Mouse (Mus musculus) right cerebral cortex, postnatal 36 days (tissue): ENCODE data around the gene Cmpk1.

Experiments used
- DNase-seq, 2 experiments: peaks; one replicate each; pipeline ENCODE4 v3.0.0; 2022; ENCODE audit warnings: low spot score in 2 of 2, mixed read lengths in 1 of 2

Gene Cmpk1

DNA sequence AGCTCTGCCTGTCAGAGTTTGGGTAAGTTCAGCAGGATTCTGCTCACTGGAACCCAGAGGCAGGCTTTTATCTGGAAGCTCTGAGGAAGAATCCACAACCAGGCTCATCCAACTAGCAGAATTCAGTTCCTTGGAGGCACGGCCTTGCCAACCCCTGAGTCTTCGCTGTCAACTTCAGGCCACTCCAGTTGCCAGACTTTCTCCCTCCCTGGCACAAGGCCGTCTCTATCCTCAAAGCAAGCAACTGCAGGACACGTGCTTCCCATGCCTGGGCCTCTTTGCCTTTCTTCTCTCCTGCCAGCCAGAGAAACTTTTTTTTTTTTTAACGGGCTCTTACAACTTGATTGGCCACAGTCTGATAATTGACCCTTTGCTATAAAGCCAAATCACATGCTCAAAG lies 42.0 kb downstream of the Cmpk1 start:
- no peak for DNase-seq

DNA sequence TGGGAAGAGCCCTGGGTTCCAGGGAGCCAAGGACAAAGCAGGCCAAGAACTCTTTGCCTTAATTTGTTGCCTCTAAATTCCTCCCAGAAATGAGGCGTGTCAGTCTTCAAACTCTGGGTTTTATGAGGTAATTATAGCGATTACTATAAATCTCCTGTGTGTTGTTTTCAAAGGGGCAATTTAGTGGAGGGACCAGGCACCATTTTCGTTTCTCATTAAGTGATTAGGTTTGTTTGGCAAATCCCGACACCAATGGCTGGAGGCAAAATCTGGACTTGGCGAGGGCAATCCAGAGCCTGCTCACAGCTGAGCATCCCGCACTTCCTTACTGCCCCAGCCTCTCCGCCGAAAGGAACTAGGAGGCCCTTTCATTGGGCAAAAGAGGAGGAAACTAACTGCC lies 44.5 kb downstream of the Cmpk1 start:
- no peak for DNase-seq

DNA sequence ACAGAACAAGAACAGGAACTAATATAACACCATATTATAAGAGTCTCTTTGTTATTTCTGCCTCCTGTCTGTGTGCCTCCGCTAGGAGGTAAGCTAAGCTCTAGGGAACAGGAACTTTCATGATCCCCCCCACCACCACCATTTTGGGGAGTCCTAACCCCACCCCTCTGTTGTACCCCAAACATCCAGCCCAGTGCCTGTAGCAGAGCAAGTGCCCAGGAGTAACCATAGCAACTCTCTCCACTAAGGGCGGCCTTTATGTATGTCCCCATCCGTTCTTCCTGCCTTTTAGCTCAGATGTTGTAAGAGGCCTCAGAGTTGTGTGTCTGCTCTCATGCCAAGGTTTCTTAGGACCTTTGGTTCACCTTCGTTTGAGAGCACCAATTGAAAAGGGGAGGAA lies 44.9 kb downstream of the Cmpk1 start:
- no peak for DNase-seq

DNA sequence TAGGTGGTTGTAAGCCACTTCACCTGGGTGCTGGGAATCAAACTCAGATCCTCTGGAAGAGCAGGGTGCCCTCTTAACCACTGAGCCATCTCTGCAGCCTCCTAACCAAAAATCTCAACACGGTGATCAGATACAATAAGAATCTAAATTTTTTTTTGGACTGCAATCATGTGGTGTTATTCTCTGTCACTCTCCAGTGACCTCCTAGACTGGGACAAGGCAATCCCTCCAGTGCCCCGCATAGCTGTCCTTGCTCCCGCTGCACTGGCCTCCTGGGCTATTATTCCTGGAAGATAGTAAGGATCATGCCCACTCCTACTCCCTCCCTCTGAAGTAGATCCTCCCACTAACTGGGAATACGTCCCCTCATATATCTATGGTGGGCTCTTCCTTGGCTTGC lies 45.7 kb downstream of the Cmpk1 start:
- no peak for DNase-seq

DNA sequence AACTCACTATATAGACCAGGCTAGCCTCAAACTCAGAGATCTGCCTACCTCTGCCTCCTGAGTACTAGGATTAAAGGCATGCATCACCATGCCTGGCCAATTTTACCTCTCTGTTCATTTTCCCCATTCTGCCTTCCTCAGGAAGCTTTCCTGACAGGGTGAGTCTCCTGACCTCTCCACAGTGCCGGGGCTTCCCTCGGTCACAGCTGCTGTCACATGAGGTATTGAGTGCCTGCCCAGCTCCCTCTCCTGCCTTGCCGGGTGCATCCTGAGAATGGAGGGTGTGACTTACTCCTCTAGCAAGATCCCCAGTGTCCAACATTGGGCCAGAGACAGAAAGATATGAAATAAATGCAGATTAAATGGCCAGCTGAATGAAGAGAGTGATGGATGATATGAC lies 48.8 kb downstream of the Cmpk1 start:
- no peak for DNase-seq

DNA sequence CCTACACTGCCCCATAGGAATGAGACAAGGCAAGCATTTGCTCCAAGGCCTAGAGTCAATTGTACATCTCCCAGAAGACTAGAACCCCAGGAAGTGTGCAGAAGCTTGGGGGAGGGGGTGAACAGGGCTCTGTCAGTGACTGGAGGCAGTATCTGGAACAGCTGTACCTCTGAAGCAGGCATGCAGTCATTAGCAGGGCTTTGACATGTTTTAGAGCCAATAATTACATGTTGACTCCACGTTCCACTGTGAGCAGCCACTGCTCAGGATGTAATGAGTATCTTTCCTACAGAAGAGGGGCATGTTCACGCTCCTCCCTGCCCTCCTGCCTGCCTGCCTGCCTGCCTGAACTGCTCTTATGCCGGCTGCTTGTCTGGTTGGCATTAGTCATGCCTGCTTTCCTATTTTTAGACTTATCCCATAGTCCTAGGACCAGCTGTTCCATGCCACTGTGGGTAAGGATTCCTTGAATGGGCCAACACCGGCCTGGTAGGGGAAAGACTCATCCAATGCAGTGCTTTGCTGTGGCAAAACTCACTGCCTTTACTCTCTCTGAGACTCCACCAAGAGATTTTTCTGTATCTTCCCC lies 49.5 kb downstream of the Cmpk1 start:
- DNase-seq = no peak

DNA sequence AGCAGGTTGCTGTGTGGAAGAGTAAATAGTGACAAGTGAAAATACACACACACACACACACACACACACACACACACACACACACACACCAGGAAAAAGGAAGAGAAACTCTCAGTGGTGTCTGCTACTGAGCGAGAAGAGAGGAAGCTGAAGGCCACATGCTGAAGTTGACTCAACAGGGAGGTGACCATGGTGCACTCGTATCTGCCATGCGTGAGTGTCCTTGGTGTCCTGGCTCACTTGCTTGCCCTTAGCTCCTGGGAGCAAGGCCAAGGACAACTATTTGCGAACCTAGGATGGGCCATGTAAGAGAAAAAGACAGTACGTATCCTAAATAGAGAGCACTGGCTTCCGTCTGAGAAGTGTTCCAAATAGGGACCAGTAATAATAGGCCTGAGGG lies 52.9 kb downstream of the Cmpk1 start:
- DNase-seq = no peak

DNA sequence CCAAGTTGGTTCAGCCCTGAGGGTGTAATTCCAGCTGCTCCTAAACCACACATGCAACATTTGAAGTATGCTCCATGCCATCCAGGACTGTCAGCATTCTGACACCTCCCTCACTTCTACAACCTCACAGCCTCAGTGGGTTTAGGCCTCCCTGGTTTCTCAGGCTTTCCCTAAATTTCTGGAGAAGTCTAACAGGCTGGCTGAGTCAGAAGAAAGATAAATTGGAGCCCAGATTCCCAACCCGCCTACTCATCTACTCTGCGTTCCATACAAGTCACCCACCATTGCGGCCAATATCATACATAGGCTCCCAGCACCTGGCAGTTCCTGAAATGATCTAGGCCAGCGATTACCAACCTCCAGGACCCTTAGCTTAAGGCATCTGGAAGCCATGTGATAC lies 54.3 kb downstream of the Cmpk1 start:
- no peak for DNase-seq

DNA sequence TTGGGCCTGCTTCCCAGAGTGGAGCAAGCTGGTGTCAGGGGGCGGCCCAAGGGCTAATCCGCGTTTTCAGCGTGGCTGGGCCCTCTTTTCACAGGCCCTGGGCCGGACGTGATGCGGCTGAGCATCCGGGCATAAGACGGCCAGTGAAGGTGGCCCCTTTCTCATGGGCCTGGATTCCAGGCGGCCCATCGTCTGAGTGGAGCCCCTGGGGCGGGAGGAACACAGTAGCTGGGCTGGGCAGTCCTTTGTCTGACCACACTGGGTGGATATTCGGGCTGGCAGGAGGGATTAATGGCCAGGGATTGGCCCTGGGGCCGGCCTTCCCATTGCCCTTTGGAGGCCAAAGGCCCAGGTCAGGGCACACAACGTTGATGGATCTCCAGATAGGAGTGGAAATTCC lies 57.9 kb downstream of the Cmpk1 start:
- DNase-seq = no peak

DNA sequence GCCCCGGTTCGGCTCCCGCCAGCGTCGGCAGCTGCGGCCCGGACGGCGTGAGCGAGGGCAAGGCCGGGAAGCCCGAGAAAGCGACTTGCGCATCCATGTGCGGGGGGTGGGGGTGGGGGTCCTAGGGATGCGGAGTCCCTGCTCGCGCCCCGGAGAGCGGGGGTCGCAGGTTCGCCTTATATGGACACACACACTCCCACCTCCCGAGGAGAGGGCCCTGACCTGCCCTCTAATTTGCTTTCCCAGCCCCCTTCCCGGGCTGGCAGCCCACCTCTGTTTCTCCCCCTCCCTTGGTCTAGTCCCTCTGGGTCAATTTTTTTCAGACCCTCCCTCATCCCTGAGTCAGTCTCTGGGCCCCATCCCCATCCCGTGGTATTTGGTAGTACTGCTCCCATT lies 61.1 kb downstream of the Cmpk1 start, which contains the start of gene Foxe3:
TSS of gene Foxe3 (minus strand) at position 97 of the 396 bp plus-strand sequence.
- no peak for DNase-seq

DNA sequence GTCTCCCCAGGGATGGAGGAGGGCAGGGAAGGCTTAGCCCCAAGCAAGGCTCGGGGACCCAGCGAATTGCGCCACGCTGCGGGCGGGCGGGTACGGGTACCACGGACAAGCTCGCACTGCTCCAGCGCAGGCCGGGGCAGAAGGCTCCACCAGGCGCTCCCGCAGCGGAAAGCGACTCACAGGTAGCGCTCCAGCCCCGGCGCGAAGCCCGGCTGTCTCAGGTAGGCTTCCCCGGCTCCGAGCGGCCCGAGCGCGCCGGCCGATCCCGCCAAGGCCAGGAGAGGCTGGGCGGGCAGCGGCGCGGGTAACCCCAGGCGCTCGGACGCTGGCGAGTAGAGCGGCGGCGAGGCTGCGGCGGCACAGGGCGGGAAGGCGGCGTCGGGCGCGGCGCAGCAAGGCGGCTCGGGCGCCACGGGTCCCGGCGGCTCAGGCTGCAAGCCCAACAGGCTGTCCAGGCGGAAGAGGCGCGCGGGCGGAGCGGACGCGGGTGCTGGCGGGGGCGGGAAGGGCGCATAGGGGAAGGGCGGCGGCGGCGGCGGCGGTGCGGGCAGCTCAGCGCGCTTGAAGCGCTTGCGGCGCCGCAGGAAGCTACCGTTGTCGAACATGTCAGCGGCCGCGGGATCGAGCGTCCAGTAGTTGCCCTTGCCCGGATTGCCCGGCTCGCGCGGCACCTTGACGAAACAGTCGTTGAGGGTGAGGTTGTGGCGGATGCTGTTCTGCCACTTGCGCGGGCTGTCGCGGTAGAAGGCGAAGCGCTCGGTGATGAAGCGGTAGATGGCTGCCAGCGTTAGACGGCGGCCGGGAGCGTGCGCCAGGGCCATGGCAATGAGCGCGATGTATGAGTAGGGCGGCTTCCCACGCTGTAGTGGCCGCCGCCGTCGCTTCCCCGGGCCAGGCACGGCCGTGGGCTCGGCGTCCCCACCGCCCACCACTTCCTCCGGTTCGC lies 61.8 kb downstream of the Cmpk1 start:
- DNase-seq = no peak

DNA sequence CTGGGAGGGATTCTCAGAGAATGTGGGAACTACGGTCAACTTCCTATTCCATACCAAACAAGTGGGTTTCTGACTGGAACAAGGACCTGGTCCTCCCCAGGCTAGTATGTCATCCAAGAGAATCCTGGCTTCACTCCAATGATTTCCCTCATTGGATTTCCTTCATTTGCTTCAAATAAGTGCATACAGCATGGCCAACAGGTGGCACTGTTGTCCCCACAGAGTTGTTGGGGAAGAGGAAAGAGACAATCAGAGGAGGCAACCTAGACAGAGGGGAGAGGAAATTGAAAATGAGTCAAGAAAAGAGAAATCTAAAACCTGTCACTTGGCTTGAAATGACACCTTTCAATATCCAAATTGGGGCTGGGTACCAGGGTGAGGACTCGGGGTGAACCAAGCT lies 70.0 kb downstream of the Cmpk1 start:
- no peak for DNase-seq

DNA sequence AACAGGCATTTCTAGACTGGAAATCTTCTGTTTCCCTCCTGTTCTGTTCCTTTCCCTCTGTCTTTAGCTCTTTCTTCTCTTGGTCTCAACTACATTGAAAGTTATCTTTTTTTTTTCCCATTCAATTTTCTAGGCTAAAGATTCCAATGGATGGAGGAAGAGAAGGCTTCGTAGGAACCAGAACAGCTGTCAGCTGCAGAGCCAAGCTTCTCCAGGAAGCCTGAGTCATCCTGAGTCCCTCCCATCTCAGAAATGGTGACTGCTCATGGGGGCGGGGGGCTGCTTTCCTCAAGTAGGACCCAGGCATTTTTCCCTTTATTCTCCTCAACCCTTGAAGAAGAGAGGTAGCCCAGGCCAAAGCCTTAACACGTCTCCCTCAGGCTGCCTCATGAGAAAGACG lies 71.0 kb downstream of the Cmpk1 start:
- no peak for DNase-seq

DNA sequence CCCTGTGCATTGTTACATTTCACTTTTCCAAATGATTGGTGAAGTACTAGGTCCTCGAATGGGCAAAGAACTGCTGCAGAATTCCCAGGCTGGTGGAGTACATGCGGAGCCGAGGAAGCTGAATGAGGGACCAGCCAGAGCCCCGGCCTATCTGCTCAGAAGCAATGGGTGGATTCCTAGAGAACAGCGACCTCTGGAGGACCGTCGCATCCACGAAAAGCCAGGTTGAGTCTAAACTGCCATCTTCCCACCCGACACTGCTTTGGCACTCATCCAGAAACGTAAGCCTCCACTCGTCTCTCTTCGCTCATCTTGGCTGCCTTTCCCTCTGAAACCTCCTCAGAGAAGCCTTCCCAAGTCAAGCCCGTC lies 73.5 kb downstream of the Cmpk1 start:
- no peak for DNase-seq

DNA sequence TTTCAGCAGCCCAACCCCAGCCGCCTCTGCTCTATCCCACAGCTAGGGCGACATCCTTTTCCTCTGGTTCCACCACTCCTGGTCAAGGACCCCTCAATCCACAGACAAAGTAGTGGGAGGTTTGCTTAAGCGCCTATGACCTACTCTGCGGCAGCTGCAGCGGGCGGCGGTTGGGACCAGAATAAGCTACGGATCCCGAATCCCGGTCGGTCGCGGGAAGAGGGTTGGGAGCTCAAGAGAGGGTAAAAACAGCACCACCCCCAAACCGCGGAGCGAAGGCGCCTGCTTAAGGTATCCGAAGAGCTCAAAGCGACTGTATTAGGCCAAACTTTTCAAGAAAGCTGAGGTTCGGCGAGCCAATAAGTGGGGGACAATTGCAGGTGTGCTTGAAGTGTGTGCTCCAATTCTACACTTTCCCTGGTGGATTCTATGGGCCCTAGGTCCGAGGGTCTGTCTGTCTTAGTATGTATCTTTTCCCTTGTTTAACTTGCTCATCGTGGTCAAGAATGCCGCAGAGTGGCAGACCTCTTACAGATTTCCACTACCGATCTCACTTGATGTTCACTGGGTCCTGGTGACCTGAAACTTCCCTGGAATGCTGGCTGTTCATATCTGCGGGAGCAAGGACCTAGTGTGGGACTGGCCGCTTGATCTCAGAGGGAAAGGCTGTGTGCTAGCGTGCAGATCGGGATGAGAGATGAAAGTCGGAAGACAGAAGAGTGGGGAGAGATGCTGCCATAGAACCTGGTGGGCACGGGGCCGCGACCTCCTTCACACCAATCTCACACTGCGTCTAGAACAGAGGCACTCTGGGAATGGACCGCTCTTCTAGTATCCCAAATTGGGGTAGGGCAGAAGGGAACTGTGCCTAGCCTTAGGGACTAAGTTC lies 74.1 kb downstream of the Cmpk1 start:
- DNase-seq = no peak

DNA sequence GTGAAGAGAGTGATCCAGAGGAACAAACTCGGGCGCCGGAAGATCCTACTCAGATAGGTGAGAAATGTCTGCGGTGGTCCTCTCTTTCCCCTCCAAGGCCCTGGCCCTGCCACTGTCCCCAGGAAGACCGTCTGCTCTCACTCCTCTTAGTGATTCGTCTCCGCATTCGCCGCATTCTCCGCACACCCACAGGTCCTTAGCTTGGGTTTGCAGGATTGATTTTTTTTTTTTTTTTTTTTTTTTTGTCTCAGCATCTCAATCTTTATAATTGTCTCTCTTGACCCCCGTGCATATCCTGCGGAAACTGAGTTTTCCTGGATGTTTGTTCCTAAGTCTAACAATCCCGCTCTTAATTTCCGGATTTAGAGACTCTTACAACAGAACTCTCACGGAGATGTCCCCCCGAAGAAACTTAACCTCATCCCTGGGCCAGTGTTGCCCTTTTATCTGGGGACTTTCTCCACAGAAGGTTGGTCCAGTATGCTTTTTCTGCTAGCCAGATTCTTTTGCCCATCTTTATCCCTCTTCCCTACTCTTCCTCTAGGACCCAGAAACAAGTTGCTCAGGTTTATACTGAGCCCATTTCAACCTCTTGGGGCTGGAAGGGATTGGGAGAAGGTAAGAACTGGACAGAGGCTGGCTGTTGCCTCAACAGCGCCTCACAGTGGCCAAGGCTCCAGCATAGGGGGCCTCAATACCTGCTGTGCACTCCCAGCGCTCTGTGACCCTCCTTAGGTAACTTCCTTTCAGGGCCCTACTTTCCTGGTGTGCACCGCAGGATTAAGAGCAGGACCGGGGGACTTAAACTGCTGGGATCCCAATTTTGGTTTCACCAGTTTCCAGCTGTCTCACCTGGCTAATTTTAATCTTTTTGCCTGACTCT lies 77.2 kb downstream of the Cmpk1 start:
- DNase-seq = no peak
